Mouse (Mus musculus) brain, embryonic 14.5 days (tissue): ENCODE measurements around the gene Krtap9-1.

Source experiments
- CTCF ChIP-seq: fragments of 200-500 bp; IDR thresholded peaks from 2 replicates; pipeline ENCODE4 v1.5.1; 2012; ENCODE audit warnings: inconsistent platforms, mild to moderate bottlenecking, moderate library complexity, borderline replicate concordance; ENCODE audit not compliant: insufficient read depth, insufficient read length; ENCODE audit errors: extremely low read depth
- POLR2A ChIP-seq: fragments of 200-500 bp; IDR thresholded peaks from 2 replicates; pipeline ENCODE4 v1.6.1; 2012; ENCODE audit warnings: mild to moderate bottlenecking, inconsistent platforms, borderline replicate concordance; ENCODE audit not compliant: poor library complexity, insufficient read depth, insufficient read length, severe bottlenecking; ENCODE audit errors: extremely low read depth

GRCm38 (mm10) chr11:99914451-99914850 lies 41.3 kb downstream of the Krtap9-1 start, which contains the start of gene Gm11565:
- TF ChIP-seq CTCF (no peak), POLR2A (no peak)
